Mouse (Mus musculus) inflammation-experienced regulatory T-cells, adult 6 months (primary cell): ENCODE measurements at regions not wholly inside any gene's neighbourhood (a gene's known extent, or its start where the extent isn't known, plus 50 kb on each side); places are given as distances from the start of the nearest gene placed in this dataset.
A peak's percentile ranks its signal among the peaks of the same experiment; 100 is the strongest.

ENCODE experiments used
- ATAC-seq: one replicate; pipeline ENCODE4 v1.8.0; 2017

DNA sequence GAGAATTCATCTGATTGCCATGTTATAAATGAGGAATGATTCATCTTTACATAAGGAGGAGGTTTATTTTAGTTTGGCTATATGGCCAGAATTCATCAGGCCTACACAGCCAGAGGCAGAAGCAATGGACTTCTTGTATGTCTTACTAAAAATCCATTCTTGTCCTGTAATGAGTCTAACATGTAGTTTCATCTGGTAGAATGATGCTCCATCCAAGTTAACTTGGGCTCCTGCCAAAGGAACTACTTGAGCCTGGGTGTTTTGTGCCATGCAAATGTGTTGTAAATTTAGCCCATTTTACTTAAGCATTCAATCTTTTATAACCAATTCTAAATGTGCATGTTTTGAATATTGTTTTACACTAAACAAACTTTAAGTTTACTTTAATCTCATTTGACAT lies 462.9 kb upstream of the Pom121l12 start:
- ATAC-seq = no peak

DNA sequence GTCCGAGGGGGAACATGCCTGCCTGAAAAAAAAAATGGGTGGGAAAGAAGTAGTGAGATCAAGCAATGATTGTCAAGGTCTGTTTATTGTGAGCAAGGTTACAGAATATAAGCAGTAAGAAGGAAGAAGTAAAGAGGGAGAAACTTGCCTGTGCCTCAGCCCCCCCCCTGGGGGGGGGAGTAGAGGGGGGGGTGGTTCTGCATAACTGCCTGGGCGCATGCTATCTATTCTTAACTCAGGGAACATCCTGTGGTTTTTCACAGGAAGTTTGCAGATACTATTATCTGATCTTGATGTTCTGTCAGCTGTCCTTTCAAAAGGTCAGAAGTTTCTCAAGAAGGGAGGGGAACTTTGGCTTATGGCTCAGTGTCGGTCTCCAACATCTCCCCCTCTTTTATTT lies 456.7 kb upstream of the Pom121l12 start:
- peak; percentile 85 for ATAC-seq

GRCm38 (mm10) chr11:14147639-14148038 lies 451.4 kb upstream of the Pom121l12 start:
- no peak for ATAC-seq

DNA sequence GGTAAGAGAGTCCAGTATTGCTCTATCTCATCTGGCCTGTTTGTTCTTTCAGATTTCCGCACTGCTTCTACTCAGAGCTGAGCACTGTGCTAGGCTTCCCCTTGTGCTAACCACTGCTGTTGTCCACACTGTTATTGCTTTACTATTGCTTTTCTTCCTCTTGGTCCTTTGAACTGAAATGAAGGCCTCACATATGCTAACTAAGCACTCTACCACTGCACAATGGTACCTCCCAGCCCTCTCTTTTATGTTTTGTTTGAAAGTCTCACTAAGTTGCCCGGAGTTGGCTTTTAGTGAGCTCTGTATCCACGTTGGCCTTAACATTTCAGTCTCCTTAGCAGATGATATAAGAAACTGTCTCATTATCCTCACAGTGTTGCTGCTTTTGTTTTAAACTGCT lies 439.7 kb upstream of the Pom121l12 start:
- no peak for ATAC-seq

DNA sequence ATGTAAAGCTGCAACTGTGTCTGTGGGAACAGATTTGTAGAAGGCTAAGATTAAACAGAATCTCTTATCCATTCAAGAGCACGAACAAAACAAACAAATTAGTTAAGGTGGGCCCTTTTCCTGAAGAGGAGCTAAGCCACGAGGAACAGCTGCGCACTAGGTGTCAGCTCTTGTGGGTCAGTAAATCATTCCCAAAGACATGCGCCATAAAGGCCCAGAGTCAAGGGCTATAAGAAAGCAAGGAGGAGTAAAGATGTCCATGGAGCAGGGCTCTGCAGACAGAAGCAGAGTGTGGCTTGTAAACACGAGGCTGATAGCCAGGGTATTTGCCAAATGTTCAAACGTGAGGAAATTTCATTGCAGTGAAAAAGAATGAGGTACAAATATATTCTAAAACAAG lies 429.6 kb upstream of the Pom121l12 start:
- ATAC-seq = no peak

DNA sequence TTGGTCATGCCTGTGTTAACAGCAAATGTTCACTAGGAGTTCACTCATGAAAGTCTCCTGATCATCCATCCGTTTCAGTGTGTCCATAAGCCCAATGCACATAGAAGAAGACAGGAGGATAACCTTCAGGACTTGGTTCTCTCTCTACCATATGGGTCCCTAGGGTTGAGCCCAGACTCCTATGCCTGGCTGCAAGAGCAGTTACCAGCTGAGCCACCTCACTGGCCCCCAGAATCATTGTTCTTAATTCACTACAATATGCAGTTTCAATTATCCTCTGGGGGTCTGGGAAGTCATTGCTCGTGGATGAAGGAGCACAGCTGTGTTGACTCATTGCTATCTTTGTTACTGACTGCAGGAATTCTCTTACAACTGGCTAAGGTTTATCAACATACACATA lies 424.5 kb upstream of the Pom121l12 start:
- no peak for ATAC-seq

DNA sequence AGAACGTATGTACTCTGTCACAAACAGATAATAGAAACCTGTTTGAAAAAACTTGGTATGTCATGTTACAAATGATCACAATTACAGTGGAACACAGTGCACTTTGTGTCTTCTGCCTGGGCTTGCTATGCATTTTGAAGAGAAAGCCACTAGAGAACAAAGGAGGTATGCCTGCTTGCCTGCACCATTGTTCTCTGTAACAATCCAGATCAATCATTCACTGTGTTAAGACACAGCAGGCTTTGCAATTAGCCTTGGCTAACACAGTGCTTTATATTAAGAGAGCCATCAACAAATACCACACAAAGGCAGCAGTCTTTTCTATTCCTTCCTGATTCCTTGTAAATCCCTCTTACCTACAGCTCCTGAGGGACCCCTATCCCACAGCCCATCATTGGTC lies 417.1 kb upstream of the Pom121l12 start:
- no peak for ATAC-seq

GRCm38 (mm10) chr11:14182466-14182865 lies 416.6 kb upstream of the Pom121l12 start:
- ATAC-seq = no peak

- ATAC-seq = no peak
These were observed 415.7 kb upstream of the Pom121l12 start for GRCm38 (mm10) chr11:14183258-14183968.

- no peak for ATAC-seq
These were observed 404.0 kb upstream of the Pom121l12 start for GRCm38 (mm10) chr11:14195081-14195480.
